7 mouse cellular contexts compared by ENCODE assay signal in the genomic region with DNA sequence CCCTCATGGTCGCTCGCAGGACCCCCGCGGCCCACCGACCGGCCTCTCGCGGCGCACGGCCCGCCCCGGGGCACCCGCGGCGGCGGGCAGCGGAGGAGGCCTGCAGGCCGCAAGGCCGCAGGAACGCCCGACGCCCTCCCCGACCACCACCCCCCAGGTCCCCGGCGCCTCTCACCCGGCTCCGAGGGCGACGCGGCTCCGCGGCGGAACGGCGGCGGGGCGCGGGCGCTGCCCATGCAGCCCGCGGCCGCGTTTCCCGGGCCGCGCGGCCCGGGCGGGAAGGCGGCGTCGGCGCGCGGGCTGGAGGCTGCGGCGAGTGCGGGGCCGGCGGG. TPM values are rescaled to one million over a fixed set of nuclear protein-coding genes. Genes with fewer than 3 reads are reported as not detected.
DNase-seq lines count a peak whose midpoint lies in the region; ATAC-seq and TF ChIP-seq lines count a peak whose summit lies in the region.

No protein-coding gene starts in this region.

- peak overlapping the region; percentile 86 for H3K4me2 ChIP-seq in forebrain, embryonic 12.5 days
- peak overlapping the region; percentile 73 for H3K4me2 ChIP-seq in limb, embryonic 14.5 days (replicated peaks; ENCODE audit: low read depth, low read length, severe bottlenecking)
- peak overlapping the region; percentile 75 for H3K4me2 ChIP-seq in stomach, embryonic 15.5 days

- DNase-seq in limb, embryonic 14.5 days (ENCODE audit: low spot score) = no peak
- DNase-seq in layer of hippocampus, adult 9-11 months = no peak
- DNase-seq in left cerebral cortex, postnatal 14 days (ENCODE audit: low spot score in 2 of 2) = no peak

- peaks cover 52% of the 10 kb centered on the region for H3K4me1 ChIP-seq in megakaryocyte, embryonic 14.5 days
- H3K4me1 ChIP-seq in forebrain, embryonic 12.5 days = peaks cover 48% of the 10 kb centered on the region
- peaks cover 17% of the 10 kb centered on the region for H3K4me1 ChIP-seq in limb, embryonic 14.5 days (ENCODE audit: control insufficient read depth, insufficient read depth, low read length)
- peaks cover 24% of the 10 kb centered on the region; the same call in 1 of the 2 replicates for H3K4me1 ChIP-seq in stomach, embryonic 15.5 days

- ATAC-seq in megakaryocyte, adult 5-6 weeks (ENCODE audit: poor library complexity, severe bottlenecking) = no peak
- no peak for ATAC-seq in forebrain, embryonic 12.5 days (ENCODE audit: low FRiP score)
- peak; percentile 0; the same call in 1 of the 2 replicates for ATAC-seq in limb, embryonic 14.5 days (ENCODE audit: low FRiP score, low read depth)
- ATAC-seq in stomach, embryonic 15.5 days (ENCODE audit: insufficient read depth, low FRiP score, low read depth) = no peak; the same call in 1 of the 2 replicates

- peak overlapping the region; percentile 100 for H3K9ac ChIP-seq in forebrain, embryonic 12.5 days
- H3K9ac ChIP-seq in limb, embryonic 14.5 days (ENCODE audit: low read depth, low read length, severe bottlenecking) = peak overlapping the region; percentile 99
- H3K9ac ChIP-seq in stomach, embryonic 15.5 days = peak overlapping the region; percentile 100

- no peaks in the 10 kb centered on the region for H3K9me3 ChIP-seq in megakaryocyte, embryonic 14.5 days
- no peaks in the 10 kb centered on the region for H3K9me3 ChIP-seq in forebrain, embryonic 12.5 days
- no peaks in the 10 kb centered on the region for H3K9me3 ChIP-seq in limb, embryonic 14.5 days (ENCODE audit: control insufficient read depth, low read length)
- no peaks in the 10 kb centered on the region for H3K9me3 ChIP-seq in stomach, embryonic 15.5 days

- WGBS in forebrain, embryonic 12.5 days = under 1% methylated on average over 34 of the region's 60 CpGs
- 0% methylated on average over 12 of the region's 60 CpGs for WGBS in limb, embryonic 14.5 days
- 1% methylated on average over 55 of the region's 60 CpGs for WGBS in stomach, embryonic 15.5 days

- peak overlapping the region; percentile 96 for H3K4me3 ChIP-seq in megakaryocyte, embryonic 14.5 days (replicated peaks)
- peak overlapping the region; percentile 100 for H3K4me3 ChIP-seq in forebrain, embryonic 12.5 days (replicated peaks)
- peak overlapping the region; percentile 99 for H3K4me3 ChIP-seq in limb, embryonic 14.5 days (replicated peaks; ENCODE audit: low read length)
- peak overlapping the region; percentile 99 for H3K4me3 ChIP-seq in stomach, embryonic 15.5 days (replicated peaks)

- H3K27ac ChIP-seq in forebrain, embryonic 12.5 days = peak overlapping the region; percentile 95
- H3K27ac ChIP-seq in limb, embryonic 14.5 days (replicated peaks; ENCODE audit: low read depth, low read length) = peak overlapping the region; percentile 96
- H3K27ac ChIP-seq in stomach, embryonic 15.5 days = peak overlapping the region; percentile 95

- TF ChIP-seq POLR2A in limb, embryonic 14.5 days (IDR thresholded peaks at IDR 0.05; ENCODE audit: borderline replicate concordance, extremely low read depth, insufficient read depth, insufficient read length) = no peak

- peaks cover 22% of the 10 kb centered on the region for H3K36me3 ChIP-seq in megakaryocyte, embryonic 14.5 days (replicated peaks; ENCODE audit: low read length)
- no peaks in the 10 kb centered on the region for H3K36me3 ChIP-seq in forebrain, embryonic 12.5 days (replicated peaks)
- H3K36me3 ChIP-seq in limb, embryonic 14.5 days (ENCODE audit: control insufficient read depth, insufficient read depth, low read length) = 0 out of 2 replicates have a peak, but pooled peaks cover 2% of the 10 kb centered on the region
- H3K36me3 ChIP-seq in stomach, embryonic 15.5 days = no peaks in the 10 kb centered on the region

- intact Hi-C loops in left cerebral cortex, postnatal 14 days (cut with DNase I) = loop anchor here (2.0 to 5.0 kb wide), 2 partner anchors 109 to 135 kb away; no protein-coding TSS in a partner anchor

- H3K27me3 ChIP-seq in megakaryocyte, embryonic 14.5 days (replicated peaks) = no peaks in the 10 kb centered on the region
- no peaks in the 10 kb centered on the region for H3K27me3 ChIP-seq in forebrain, embryonic 12.5 days
- H3K27me3 ChIP-seq in limb, embryonic 14.5 days (ENCODE audit: control insufficient read depth, insufficient read depth, low read length) = no peaks in the 10 kb centered on the region
- no peaks in the 10 kb centered on the region for H3K27me3 ChIP-seq in stomach, embryonic 15.5 days (replicated peaks)

RNA-seq across cellular contexts. Expression of a gene that starts 0.3 kb away (rescaled TPM):
- polyA plus RNA-seq in megakaryocyte, embryonic 14.5 days (2012; ENCODE audit: insufficient read depth, low replicate concordance) = 46.9 and 49.4 TPM in 2 replicates
- 86.2 and 87.9 TPM in 2 replicates for total RNA-seq in megakaryocyte, adult 5-6 weeks (2015)
- total RNA-seq in megakaryocyte, adult 5-6 weeks (2017) = 90.5 and 102 TPM in 2 replicates
- polyA plus RNA-seq in forebrain, embryonic 12.5 days (2016; fragmentation: Nextera tagmentation; extraction: Ambion mirVana) = 38.4 and 65.7 TPM in 2 replicates
- 65.3 and 71.3 TPM in 2 replicates for polyA plus RNA-seq in limb, embryonic 14.5 days (2012; rRNA removed)
- 83.7 and 102 TPM in 2 replicates for polyA plus RNA-seq in limb, embryonic 14.5 days (2014; fragmentation: Nextera tagmentation; extraction: Ambion mirVana)
- 63.9 and 67.3 TPM in 2 replicates for polyA plus RNA-seq in stomach, embryonic 15.5 days (2015; fragmentation: Nextera tagmentation; extraction: Ambion mirVana)
- total RNA-seq in left cerebral cortex, postnatal 14 days (2021) = 100 to 1,000 TPM; 146 to 151 TPM

RNA-seq across cellular contexts. Expression of a gene that starts 21.0 kb away (rescaled TPM):
- 9.5 and 14.6 TPM in 2 replicates for polyA plus RNA-seq in megakaryocyte, embryonic 14.5 days (2012; ENCODE audit: insufficient read depth, low replicate concordance)
- 39.2 and 40.0 TPM in 2 replicates for total RNA-seq in megakaryocyte, adult 5-6 weeks (2015)
- total RNA-seq in megakaryocyte, adult 5-6 weeks (2017) = 34.3 and 56.2 TPM in 2 replicates
- 59.1 and 61.6 TPM in 2 replicates for polyA plus RNA-seq in forebrain, embryonic 12.5 days (2016; fragmentation: Nextera tagmentation; extraction: Ambion mirVana)
- polyA plus RNA-seq in limb, embryonic 14.5 days (2012; rRNA removed) = 88.7 and 90.0 TPM in 2 replicates
- 34.8 and 37.5 TPM in 2 replicates for polyA plus RNA-seq in limb, embryonic 14.5 days (2014; fragmentation: Nextera tagmentation; extraction: Ambion mirVana)
- polyA plus RNA-seq in stomach, embryonic 15.5 days (2015; fragmentation: Nextera tagmentation; extraction: Ambion mirVana) = 48.2 and 50.7 TPM in 2 replicates
- total RNA-seq in left cerebral cortex, postnatal 14 days (2021) = 10 to 100 TPM; 69.0 to 69.4 TPM
